Mouse (Mus musculus): ENCODE results near the gene Slc35c2. TPM values are rescaled to one million over a fixed set of nuclear protein-coding genes. Genes with fewer than 3 reads are reported as not detected.

Slc35c2 gene
- polyA plus RNA-seq, 1 experiment from 2014 or later: 38.0 TPM

DNA sequence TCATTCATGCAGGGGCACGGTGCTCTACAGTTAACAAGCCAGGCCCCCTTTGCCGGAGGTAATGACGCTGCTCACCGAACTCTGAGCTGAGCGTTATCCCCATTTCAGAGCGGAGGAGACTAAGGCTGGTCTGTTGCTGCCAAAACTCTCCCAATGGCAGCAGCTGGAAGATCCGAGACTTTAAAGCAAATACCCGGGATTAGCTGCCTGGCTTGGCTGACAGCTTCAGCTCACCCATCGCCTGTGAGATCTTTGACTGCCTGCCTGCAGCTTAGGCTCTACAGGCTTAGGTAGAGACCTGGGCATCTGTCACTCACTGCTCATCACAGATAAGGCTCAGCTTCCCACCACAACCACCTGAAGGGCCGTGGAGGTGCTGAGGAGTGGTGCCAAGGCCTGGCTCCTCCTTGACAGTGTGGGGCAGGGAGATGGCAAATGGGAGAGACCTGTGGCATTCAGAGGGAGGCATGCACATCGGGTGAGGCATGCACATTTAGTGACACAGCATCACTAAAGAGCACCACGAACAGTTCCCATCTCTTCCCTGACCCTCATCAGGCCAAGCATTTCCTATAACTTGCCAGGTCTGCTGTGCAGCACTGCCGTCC, 23.3 kb upstream of the Slc35c2 start:
- no peak for ATAC-seq (ENCODE audit: insufficient number of reproducible peaks, insufficient read depth, low FRiP score, low read depth)
- Histone ChIP-seq H3K9ac (ENCODE audit: low read length) (no peak overlapping the region), H3K4me2 (ENCODE audit: low read length) (no peak overlapping the region), H3K9me3 (ENCODE audit: control insufficient read depth, low read length) (no peaks in the 10 kb centered on the region), H3K27ac (replicated peaks in 1 of 2; ENCODE audit: control insufficient read depth in 1 of 2, insufficient read depth in 1 of 2, low read depth in 2 of 2, low read length in 2 of 2) (no peak overlapping the region), H3K4me3 (ENCODE audit: control insufficient read depth in 1 of 2, insufficient read depth in 1 of 2, low read depth in 1 of 2, low read length in 2 of 2) (no peak overlapping the region), H3K36me3 (ENCODE audit: control insufficient read depth, insufficient read depth, low read length) (peaks cover 91% of the 10 kb centered on the region), H3K4me1 (ENCODE audit: control insufficient read depth in 2 of 2, insufficient read depth in 2 of 2, low read length in 2 of 2) (no peaks in the 10 kb centered on the region), H3K27me3 (ENCODE audit: control insufficient read depth, insufficient read depth, low read length) (no peaks in the 10 kb centered on the region)
- 72% methylated on average over 13 of the region's 13 CpGs for WGBS

GRCm38 (mm10) chr2:165307801-165308200, 20.1 kb upstream of the Slc35c2 start:
- H3K36me3 ChIP-seq (ENCODE audit: control insufficient read depth, insufficient read depth, low read length): peaks cover 94% of the 10 kb centered on the region
- H3K27ac ChIP-seq (replicated peaks in 1 of 2; ENCODE audit: control insufficient read depth in 1 of 2, insufficient read depth in 1 of 2, low read depth in 2 of 2, low read length in 2 of 2): no peak overlapping the region
- ATAC-seq (ENCODE audit: insufficient number of reproducible peaks, insufficient read depth, low FRiP score, low read depth): no peak
- no peak overlapping the region for H3K4me2 ChIP-seq (ENCODE audit: low read length)
- H3K9ac ChIP-seq (ENCODE audit: low read length): no peak overlapping the region
- no peaks in the 10 kb centered on the region for H3K4me1 ChIP-seq (ENCODE audit: control insufficient read depth in 2 of 2, insufficient read depth in 2 of 2, low read length in 2 of 2)
- no peak overlapping the region for H3K4me3 ChIP-seq (ENCODE audit: control insufficient read depth in 1 of 2, insufficient read depth in 1 of 2, low read depth in 1 of 2, low read length in 2 of 2)
- no peaks in the 10 kb centered on the region for H3K27me3 ChIP-seq (ENCODE audit: control insufficient read depth, insufficient read depth, low read length)
- no peaks in the 10 kb centered on the region for H3K9me3 ChIP-seq (ENCODE audit: control insufficient read depth, low read length)
- 90% methylated on average over 6 of the region's 6 CpGs for WGBS

- WGBS: 93% methylated on average over 8 of the region's 8 CpGs
- peaks cover 92% of the 10 kb centered on the region for H3K36me3 ChIP-seq (ENCODE audit: control insufficient read depth, insufficient read depth, low read length)
- ATAC-seq (ENCODE audit: insufficient number of reproducible peaks, insufficient read depth, low FRiP score, low read depth): no peak
Observed at GRCm38 (mm10) chr2:165305438-165305837, 17.8 kb upstream of the Slc35c2 start.

GRCm38 (mm10) chr2:165304819-165305218, 17.1 kb upstream of the Slc35c2 start:
- H3K9ac ChIP-seq (ENCODE audit: low read length): no peak overlapping the region
- H3K4me3 ChIP-seq (ENCODE audit: control insufficient read depth in 1 of 2, insufficient read depth in 1 of 2, low read depth in 1 of 2, low read length in 2 of 2): no peak overlapping the region
- WGBS: 84% methylated on average over 19 of the region's 19 CpGs
- H3K27me3 ChIP-seq (ENCODE audit: control insufficient read depth, insufficient read depth, low read length): no peaks in the 10 kb centered on the region
- ATAC-seq (ENCODE audit: insufficient number of reproducible peaks, insufficient read depth, low FRiP score, low read depth): no peak
- H3K36me3 ChIP-seq (ENCODE audit: control insufficient read depth, insufficient read depth, low read length): peaks cover 93% of the 10 kb centered on the region
- no peak overlapping the region for H3K27ac ChIP-seq (replicated peaks in 1 of 2; ENCODE audit: control insufficient read depth in 1 of 2, insufficient read depth in 1 of 2, low read depth in 2 of 2, low read length in 2 of 2)
- no peak overlapping the region for H3K4me2 ChIP-seq (ENCODE audit: low read length)
- no peaks in the 10 kb centered on the region for H3K9me3 ChIP-seq (ENCODE audit: control insufficient read depth, low read length)
- H3K4me1 ChIP-seq (ENCODE audit: control insufficient read depth in 2 of 2, insufficient read depth in 2 of 2, low read length in 2 of 2): no peaks in the 10 kb centered on the region

More at GRCm38 (mm10) chr2:165305438-165305837, 17.8 kb upstream of the Slc35c2 start:
- Histone ChIP-seq H3K4me2 (ENCODE audit: low read length) (no peak overlapping the region), H3K9me3 (ENCODE audit: control insufficient read depth, low read length) (no peaks in the 10 kb centered on the region), H3K27ac (replicated peaks in 1 of 2; ENCODE audit: control insufficient read depth in 1 of 2, insufficient read depth in 1 of 2, low read depth in 2 of 2, low read length in 2 of 2) (no peak overlapping the region), H3K9ac (ENCODE audit: low read length) (no peak overlapping the region), H3K27me3 (ENCODE audit: control insufficient read depth, insufficient read depth, low read length) (no peaks in the 10 kb centered on the region), H3K4me1 (ENCODE audit: control insufficient read depth in 2 of 2, insufficient read depth in 2 of 2, low read length in 2 of 2) (no peaks in the 10 kb centered on the region), H3K4me3 (ENCODE audit: control insufficient read depth in 1 of 2, insufficient read depth in 1 of 2, low read depth in 1 of 2, low read length in 2 of 2) (no peak overlapping the region)

- no peaks in the 10 kb centered on the region for H3K27me3 ChIP-seq (ENCODE audit: control insufficient read depth, insufficient read depth, low read length)
- H3K9ac ChIP-seq (ENCODE audit: low read length): no peak overlapping the region
- WGBS: 91% methylated on average over 6 of the region's 6 CpGs
- no peaks in the 10 kb centered on the region for H3K4me1 ChIP-seq (ENCODE audit: control insufficient read depth in 2 of 2, insufficient read depth in 2 of 2, low read length in 2 of 2)
- H3K4me3 ChIP-seq (ENCODE audit: control insufficient read depth in 1 of 2, insufficient read depth in 1 of 2, low read depth in 1 of 2, low read length in 2 of 2): no peak overlapping the region
- peaks cover 92% of the 10 kb centered on the region for H3K36me3 ChIP-seq (ENCODE audit: control insufficient read depth, insufficient read depth, low read length)
- ATAC-seq (ENCODE audit: insufficient number of reproducible peaks, insufficient read depth, low FRiP score, low read depth): no peak
- H3K4me2 ChIP-seq (ENCODE audit: low read length): no peak overlapping the region
- no peak overlapping the region for H3K27ac ChIP-seq (replicated peaks in 1 of 2; ENCODE audit: control insufficient read depth in 1 of 2, insufficient read depth in 1 of 2, low read depth in 2 of 2, low read length in 2 of 2)
- H3K9me3 ChIP-seq (ENCODE audit: control insufficient read depth, low read length): no peaks in the 10 kb centered on the region
Observed at GRCm38 (mm10) chr2:165303354-165304012, 15.8 kb upstream of the Slc35c2 start.

- H3K4me2 ChIP-seq (ENCODE audit: low read length): no peak overlapping the region
- no peak overlapping the region for H3K4me3 ChIP-seq (ENCODE audit: control insufficient read depth in 1 of 2, insufficient read depth in 1 of 2, low read depth in 1 of 2, low read length in 2 of 2)
- H3K9me3 ChIP-seq (ENCODE audit: control insufficient read depth, low read length): no peaks in the 10 kb centered on the region
- H3K36me3 ChIP-seq (ENCODE audit: control insufficient read depth, insufficient read depth, low read length): peaks cover 92% of the 10 kb centered on the region
- ATAC-seq (ENCODE audit: insufficient number of reproducible peaks, insufficient read depth, low FRiP score, low read depth): no peak
- H3K27ac ChIP-seq (replicated peaks in 1 of 2; ENCODE audit: control insufficient read depth in 1 of 2, insufficient read depth in 1 of 2, low read depth in 2 of 2, low read length in 2 of 2): no peak overlapping the region
- 54% methylated on average over 3 of the region's 3 CpGs for WGBS
- H3K27me3 ChIP-seq (ENCODE audit: control insufficient read depth, insufficient read depth, low read length): no peaks in the 10 kb centered on the region
- no peak overlapping the region for H3K9ac ChIP-seq (ENCODE audit: low read length)
- H3K4me1 ChIP-seq (ENCODE audit: control insufficient read depth in 2 of 2, insufficient read depth in 2 of 2, low read length in 2 of 2): no peaks in the 10 kb centered on the region
Observed at GRCm38 (mm10) chr2:165301409-165301808, 13.7 kb upstream of the Slc35c2 start.

- H3K4me3 ChIP-seq (ENCODE audit: control insufficient read depth in 1 of 2, insufficient read depth in 1 of 2, low read depth in 1 of 2, low read length in 2 of 2): no peak overlapping the region
- no peaks in the 10 kb centered on the region for H3K4me1 ChIP-seq (ENCODE audit: control insufficient read depth in 2 of 2, insufficient read depth in 2 of 2, low read length in 2 of 2)
- H3K9me3 ChIP-seq (ENCODE audit: control insufficient read depth, low read length): no peaks in the 10 kb centered on the region
- H3K9ac ChIP-seq (ENCODE audit: low read length): no peak overlapping the region
- no peak overlapping the region for H3K27ac ChIP-seq (replicated peaks in 1 of 2; ENCODE audit: control insufficient read depth in 1 of 2, insufficient read depth in 1 of 2, low read depth in 2 of 2, low read length in 2 of 2)
- H3K27me3 ChIP-seq (ENCODE audit: control insufficient read depth, insufficient read depth, low read length): no peaks in the 10 kb centered on the region
- WGBS: 82% methylated on average over 6 of the region's 6 CpGs
- no peak for ATAC-seq (ENCODE audit: insufficient number of reproducible peaks, insufficient read depth, low FRiP score, low read depth)
- peaks cover 96% of the 10 kb centered on the region for H3K36me3 ChIP-seq (ENCODE audit: control insufficient read depth, insufficient read depth, low read length)
- H3K4me2 ChIP-seq (ENCODE audit: low read length): no peak overlapping the region
Observed at GRCm38 (mm10) chr2:165300885-165301284, 13.2 kb upstream of the Slc35c2 start.

GRCm38 (mm10) chr2:165300424-165300823, 12.8 kb upstream of the Slc35c2 start:
- H3K27ac ChIP-seq (replicated peaks in 1 of 2; ENCODE audit: control insufficient read depth in 1 of 2, insufficient read depth in 1 of 2, low read depth in 2 of 2, low read length in 2 of 2): no peak overlapping the region
- no peak overlapping the region for H3K4me2 ChIP-seq (ENCODE audit: low read length)
- WGBS: 85% methylated on average over 8 of the region's 8 CpGs
- H3K27me3 ChIP-seq (ENCODE audit: control insufficient read depth, insufficient read depth, low read length): no peaks in the 10 kb centered on the region
- H3K36me3 ChIP-seq (ENCODE audit: control insufficient read depth, insufficient read depth, low read length): peaks cover 96% of the 10 kb centered on the region
- ATAC-seq (ENCODE audit: insufficient number of reproducible peaks, insufficient read depth, low FRiP score, low read depth): no peak
- H3K4me1 ChIP-seq (ENCODE audit: control insufficient read depth in 2 of 2, insufficient read depth in 2 of 2, low read length in 2 of 2): no peaks in the 10 kb centered on the region
- no peaks in the 10 kb centered on the region for H3K9me3 ChIP-seq (ENCODE audit: control insufficient read depth, low read length)
- H3K9ac ChIP-seq (ENCODE audit: low read length): no peak overlapping the region
- no peak overlapping the region for H3K4me3 ChIP-seq (ENCODE audit: control insufficient read depth in 1 of 2, insufficient read depth in 1 of 2, low read depth in 1 of 2, low read length in 2 of 2)

All from heart, embryonic 14.5 days (tissue).